Mouse (Mus musculus) hindlimb bud, embryonic 11.5 days (tissue): ENCODE results near the gene Timp1.

Source experiments
- DNase-seq: peaks from one replicate; pipeline ENCODE4 v3.0.0-alpha.2; 2012; ENCODE audit warnings: low read depth, low spot score; ENCODE audit errors: extremely low spot score

The Timp1 gene

DNA sequence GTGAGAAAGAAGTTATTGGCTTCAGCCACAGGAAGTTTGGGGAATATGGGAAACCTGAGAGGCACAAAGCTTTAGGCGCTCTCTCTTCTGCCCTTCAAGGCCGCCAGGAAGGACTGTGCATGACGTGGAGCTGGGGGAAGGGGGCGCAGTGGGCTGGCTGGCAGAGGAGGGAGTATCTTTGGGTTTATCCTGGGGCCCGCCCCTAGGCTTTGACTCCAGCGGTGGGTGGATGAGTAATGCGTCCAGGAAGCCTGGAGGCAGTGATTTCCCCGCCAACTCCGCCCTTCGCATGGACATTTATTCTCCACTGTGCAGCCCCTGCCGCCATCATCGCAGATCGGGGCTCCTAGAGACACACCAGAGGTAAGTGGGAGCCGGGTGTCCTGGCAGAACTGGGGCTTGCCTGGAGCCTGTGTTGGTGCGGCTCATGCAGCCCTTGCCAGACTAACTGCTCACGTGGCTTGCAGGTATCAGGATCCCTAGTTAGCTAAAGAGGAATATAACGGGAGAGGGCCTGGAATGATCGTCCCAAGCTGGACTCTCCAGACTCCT is at the start of gene Timp1:
Gene Timp1, plus strand, starts transcription at position 205 of the 552 bp plus-strand sequence.
- DNase-seq = no peak

DNA sequence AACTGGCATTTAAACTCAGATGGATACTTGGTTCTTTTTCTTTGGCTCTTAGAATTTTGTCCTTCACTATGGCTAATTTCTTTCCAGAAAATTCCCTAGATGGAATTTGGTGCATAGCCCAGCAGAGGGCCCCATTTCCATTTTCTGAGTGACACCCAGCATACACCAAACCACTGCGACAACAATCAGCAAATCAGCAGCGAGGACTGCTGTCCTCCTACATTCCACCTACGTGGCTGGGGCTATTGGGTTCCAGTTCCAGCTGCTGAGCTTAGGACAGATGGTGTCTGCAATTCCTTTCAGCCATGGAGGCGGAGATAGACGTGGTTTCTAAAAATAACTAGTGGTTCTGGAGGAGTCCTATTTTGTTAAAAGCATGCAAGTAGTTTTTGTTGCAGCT is 41.0 kb upstream of the Timp1 start:
- no peak for DNase-seq

GRCm38 (mm10) chrX:20847232-20847631 is 22.7 kb upstream of the Timp1 start:
- no peak for DNase-seq

- no peak for DNase-seq
Observed at GRCm38 (mm10) chrX:20847816-20848215, 22.1 kb upstream of the Timp1 start.

DNA sequence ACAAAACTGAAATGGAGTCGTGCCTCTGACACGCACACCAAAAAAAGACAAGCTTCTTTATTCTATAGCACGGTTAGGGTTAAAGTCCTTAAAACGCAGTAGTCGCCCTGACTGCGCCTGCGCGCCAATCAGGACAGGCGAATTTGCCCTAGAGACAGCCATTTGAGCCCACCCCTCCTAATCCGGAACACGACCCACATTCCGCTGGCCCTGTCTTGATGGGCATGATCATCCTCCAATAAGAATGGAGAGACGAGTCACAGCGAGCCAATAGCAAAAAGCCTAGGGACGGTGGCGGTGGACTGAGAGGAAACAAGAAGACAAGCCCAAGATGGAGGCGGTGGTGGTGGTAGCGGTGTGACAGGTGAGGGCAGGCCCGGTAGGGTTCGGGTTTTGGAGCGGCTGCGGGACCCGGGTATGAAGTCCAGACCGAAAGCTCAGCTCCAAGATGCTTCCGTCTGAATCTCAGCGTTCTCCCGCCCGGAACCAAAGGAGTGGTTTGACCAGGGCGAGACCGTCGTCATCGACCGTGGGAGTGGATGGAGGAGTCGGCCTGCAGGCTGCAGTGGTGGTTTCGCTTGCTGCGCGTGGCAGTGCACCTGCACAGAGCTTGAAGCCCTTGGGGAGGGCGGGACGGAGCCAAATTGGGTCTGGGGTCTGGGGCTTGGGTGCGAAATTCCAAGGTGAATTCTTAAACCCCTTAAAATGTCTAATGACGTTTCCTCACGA is 21.5 kb upstream of the Timp1 start:
- DNase-seq = peak; percentile 92

- DNase-seq = no peak
Observed at GRCm38 (mm10) chrX:20853794-20854193, 16.2 kb upstream of the Timp1 start.

GRCm38 (mm10) chrX:20861453-20862104 is 8.4 kb upstream of the Timp1 start:
- no peak for DNase-seq

- no peak for DNase-seq
Observed at GRCm38 (mm10) chrX:20862105-20863065, 7.6 kb upstream of the Timp1 start.

DNA sequence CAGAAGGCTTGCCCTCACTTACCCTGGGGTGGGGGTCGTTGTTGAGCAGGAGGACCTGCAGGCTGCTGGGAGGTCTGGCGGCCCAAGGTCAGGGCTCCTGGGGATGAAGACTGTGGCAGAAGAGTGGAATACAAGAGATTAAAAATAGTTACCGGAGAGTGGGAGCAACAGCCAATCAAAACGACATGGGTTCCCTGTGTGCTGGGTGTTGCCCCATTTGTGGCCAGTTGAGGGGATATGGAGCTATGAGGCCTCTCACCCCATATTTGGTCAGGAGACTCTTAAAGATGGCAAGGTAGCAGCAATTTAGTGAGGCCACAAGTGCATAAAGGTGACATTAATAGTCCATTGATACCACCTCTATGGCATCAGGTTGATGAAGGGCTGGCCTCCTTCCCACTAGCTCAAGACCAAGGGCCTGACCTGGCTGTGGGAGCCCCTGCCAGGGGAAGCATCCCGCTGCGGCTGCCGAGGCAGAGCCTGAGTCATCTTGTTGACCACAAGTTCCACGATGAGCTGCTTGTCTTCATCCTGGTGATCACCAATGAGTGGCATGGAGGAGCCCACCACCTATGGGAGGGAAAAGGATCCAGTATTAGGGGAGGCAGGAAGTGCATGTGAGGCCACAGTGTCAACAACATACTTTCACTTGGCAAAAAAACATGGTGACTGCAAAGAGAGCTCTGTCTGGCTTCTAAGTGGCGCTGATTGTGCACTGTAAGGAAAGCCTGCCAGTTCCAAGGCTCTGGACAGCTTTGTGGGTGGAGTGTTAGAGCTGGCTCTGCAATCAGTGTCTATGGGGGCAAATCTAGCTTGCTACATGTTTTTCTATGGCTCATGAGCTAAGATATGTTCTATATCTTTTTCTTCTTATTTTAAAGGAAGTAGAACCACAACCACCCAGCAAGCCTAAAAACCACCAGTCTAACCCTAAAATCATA is 6.5 kb upstream of the Timp1 start:
- DNase-seq = no peak

- no peak for DNase-seq
Observed at GRCm38 (mm10) chrX:20868091-20868490, 1.9 kb upstream of the Timp1 start.

DNA sequence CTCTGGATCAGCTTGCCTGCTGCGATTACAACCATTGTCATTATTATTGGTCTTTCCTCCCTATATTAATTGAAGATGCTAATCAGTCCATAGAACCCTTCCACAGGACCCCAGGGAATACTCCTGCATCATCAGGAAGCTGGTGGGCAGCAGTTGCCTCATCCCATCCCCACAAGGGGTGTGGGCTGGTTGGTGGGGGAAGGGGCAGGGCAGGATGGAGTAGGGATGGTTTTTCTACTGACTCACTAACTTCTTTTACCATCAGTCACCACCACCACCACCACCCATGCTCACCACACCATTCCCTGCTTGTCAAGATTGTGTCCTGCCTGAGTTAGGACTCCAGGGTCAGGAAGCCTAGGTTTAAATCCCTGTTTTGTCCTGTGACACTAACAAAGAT is 763 bp upstream of the Timp1 start:
- no peak for DNase-seq

- DNase-seq = no peak
Observed at GRCm38 (mm10) chrX:20872928-20873500, 3.0 kb downstream of the Timp1 start.

DNA sequence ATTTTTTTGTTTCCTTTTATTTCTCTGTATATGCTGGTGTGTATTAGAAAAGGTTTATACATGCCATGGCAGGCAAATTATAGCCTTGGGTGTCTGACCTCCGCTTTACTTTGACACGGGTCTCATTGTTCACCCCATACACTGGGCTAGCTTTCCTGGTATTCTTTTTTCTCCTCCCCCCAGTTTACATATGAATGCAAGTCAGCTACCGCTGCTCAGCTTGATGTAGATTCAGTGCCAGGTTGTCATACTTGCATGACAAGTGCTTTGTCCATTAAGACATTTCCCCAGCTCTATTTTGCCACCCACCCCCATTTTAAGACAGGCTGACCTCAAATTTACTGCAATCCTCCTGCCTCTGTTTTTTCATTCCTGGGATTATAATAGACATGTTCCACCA is 5.3 kb downstream of the Timp1 start:
- DNase-seq = no peak

- no peak for DNase-seq
Observed at GRCm38 (mm10) chrX:20910074-20910473, 40.1 kb downstream of the Timp1 start.

- DNase-seq = no peak
Observed at GRCm38 (mm10) chrX:20913726-20914125, 43.8 kb downstream of the Timp1 start.

DNA sequence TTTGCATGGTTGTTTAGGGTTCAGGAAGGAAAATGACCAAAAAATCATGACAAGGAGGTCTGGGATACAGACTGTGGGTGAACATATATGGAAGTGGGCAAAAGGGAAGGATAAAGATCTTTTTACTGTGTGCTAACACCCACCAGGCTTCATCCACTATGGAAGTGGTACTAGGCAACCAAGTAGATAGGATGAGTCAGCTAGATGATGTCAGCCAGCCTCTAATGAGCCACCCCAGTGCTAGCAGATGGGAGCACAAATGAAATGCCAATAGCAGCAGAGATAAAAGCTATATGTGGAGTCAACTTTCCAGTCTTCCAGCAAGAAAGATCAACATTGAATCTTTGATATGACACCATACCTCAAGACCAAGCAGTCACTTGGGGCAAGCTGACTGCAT is 45.1 kb downstream of the Timp1 start:
- DNase-seq = no peak

GRCm38 (mm10) chrX:20920249-20920843 is 50.4 kb downstream of the Timp1 start:
- DNase-seq = no peak

- peak; percentile 20 for DNase-seq
Observed at GRCm38 (mm10) chrX:20920844-20921364, 50.9 kb downstream of the Timp1 start, which contains the start of gene Syn1. TSS of gene Syn1 (minus strand) at chrX:20921004.

- DNase-seq = no peak
Observed at GRCm38 (mm10) chrX:20921366-20921765, 51.4 kb downstream of the Timp1 start.
